Mouse (Mus musculus) monocyte, adult 2 months (primary cell): Measurements from ENCODE around the gene Robo1.

ENCODE experiments used
- DNase-seq, 2 experiments: peaks; one replicate each; pipeline ENCODE4 v3.0.0; 2022; ENCODE audit warnings: low spot score in 2 of 2, low read depth in 1 of 2

Gene Robo1

GRCm38 (mm10) chr16:72587376-72588072 is 279.4 kb downstream of the Robo1 start:
- DNase-seq: no peak

- no peak for DNase-seq
Observed at GRCm38 (mm10) chr16:72603487-72604206, 295.5 kb downstream of the Robo1 start.

- DNase-seq: no peak
Observed at GRCm38 (mm10) chr16:72605066-72605465, 297.0 kb downstream of the Robo1 start.

- no peak for DNase-seq
Observed at GRCm38 (mm10) chr16:72610661-72611112, 302.6 kb downstream of the Robo1 start.

- no peak for DNase-seq
Observed at GRCm38 (mm10) chr16:72614898-72615297, 306.8 kb downstream of the Robo1 start.

GRCm38 (mm10) chr16:72615360-72615759 is 307.3 kb downstream of the Robo1 start:
- DNase-seq: no peak

GRCm38 (mm10) chr16:72622371-72622770 is 314.3 kb downstream of the Robo1 start:
- DNase-seq: no peak

GRCm38 (mm10) chr16:72622868-72623267 is 314.8 kb downstream of the Robo1 start:
- no peak for DNase-seq

GRCm38 (mm10) chr16:72633846-72634245 is 325.7 kb downstream of the Robo1 start:
- DNase-seq: no peak

GRCm38 (mm10) chr16:72639332-72639940 is 331.3 kb downstream of the Robo1 start:
- DNase-seq: no peak

GRCm38 (mm10) chr16:72640932-72641811 is 333.1 kb downstream of the Robo1 start:
- no peak for DNase-seq

- DNase-seq: no peak
Observed at GRCm38 (mm10) chr16:72645890-72646289, 337.8 kb downstream of the Robo1 start.

- no peak for DNase-seq
Observed at GRCm38 (mm10) chr16:72649314-72649713, 341.2 kb downstream of the Robo1 start.

- no peak for DNase-seq
Observed at GRCm38 (mm10) chr16:72655411-72655810, 347.3 kb downstream of the Robo1 start.

- no peak for DNase-seq
Observed at GRCm38 (mm10) chr16:72662837-72663350, 354.8 kb downstream of the Robo1 start.

- DNase-seq: no peak
Observed at GRCm38 (mm10) chr16:72663351-72664232, 355.5 kb downstream of the Robo1 start.

- DNase-seq: no peak
Observed at GRCm38 (mm10) chr16:72664233-72664613, 356.1 kb downstream of the Robo1 start.

GRCm38 (mm10) chr16:72664806-72665205 is 356.7 kb downstream of the Robo1 start:
- no peak for DNase-seq

GRCm38 (mm10) chr16:72665454-72665853 is 357.3 kb downstream of the Robo1 start:
- DNase-seq: no peak
